Mouse (Mus musculus): ENCODE measurements around the gene Cox4i2.

DNA sequence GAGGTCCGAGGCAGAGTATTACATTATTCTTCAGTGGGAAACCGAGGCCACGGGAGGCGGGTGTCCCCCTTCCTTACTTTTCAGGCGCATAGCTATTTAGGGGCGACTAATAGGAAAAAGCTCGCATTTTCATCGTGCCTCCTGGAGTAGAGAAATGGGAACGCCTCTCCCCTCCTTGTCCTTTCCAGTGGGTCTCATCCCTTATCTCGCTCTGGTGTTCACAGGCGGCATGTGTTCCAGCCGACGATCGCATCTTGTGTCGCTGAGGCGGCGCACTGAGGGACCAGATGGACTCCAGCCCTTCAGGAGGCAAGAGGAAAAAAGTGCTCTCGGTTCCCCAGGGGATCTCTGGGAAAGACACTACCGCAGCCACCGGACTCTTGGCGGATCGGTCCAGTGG lies 17.2 kb upstream of the Cox4i2 start:
- TF ChIP-seq EP300 (IDR thresholded peaks at IDR 0.05; ENCODE audit: low read depth) (no peak), CTCF (IDR thresholded peaks at IDR 0.05; ENCODE audit: low read depth) (no peak)
